Mouse (Mus musculus): ENCODE data around the gene Raph1. TPM values are rescaled to one million over a fixed set of nuclear protein-coding genes. Genes with fewer than 3 reads are reported as not detected.
A peak's percentile ranks its signal among the peaks of the same experiment; 100 is the strongest.

Gene Raph1
- polyA plus RNA-seq, 1 experiment from 2014 or later = 22.4 TPM

GRCm38 (mm10) chr1:60530107-60530506 is 36.8 kb downstream of the Raph1 start:
- Histone ChIP-seq H3K36me3 (ENCODE audit: control insufficient read depth, insufficient read depth, low read length) (peaks cover 19% of the 10 kb centered on the region), H3K4me3 (ENCODE audit: low read length) (no peak overlapping the region), H3K27ac (ENCODE audit: low read depth, low read length) (no peak overlapping the region), H3K27me3 (replicated peaks; ENCODE audit: control insufficient read depth, insufficient read depth, low read length) (no peaks in the 10 kb centered on the region), H3K9me3 (ENCODE audit: control insufficient read depth, low read length) (no peaks in the 10 kb centered on the region), H3K9ac (ENCODE audit: low read depth, low read length) (no peak overlapping the region), H3K4me1 (ENCODE audit: control insufficient read depth, insufficient read depth, low read depth, low read length) (no peaks in the 10 kb centered on the region), H3K4me2 (ENCODE audit: low read length) (no peak overlapping the region)
- no peak for ATAC-seq
- WGBS = 89% methylated on average over 6 of the region's 6 CpGs

- no peak overlapping the region for H3K4me3 ChIP-seq (ENCODE audit: low read length)
- no peak overlapping the region for H3K9ac ChIP-seq (ENCODE audit: low read depth, low read length)
- 85% methylated on average over 2 of the region's 2 CpGs for WGBS
- H3K36me3 ChIP-seq (ENCODE audit: control insufficient read depth, insufficient read depth, low read length) = peaks cover 2% of the 10 kb centered on the region; the same call in 1 of the 2 replicates
- H3K4me2 ChIP-seq (ENCODE audit: low read length) = no peak overlapping the region
- no peak for ATAC-seq
- H3K27me3 ChIP-seq (replicated peaks; ENCODE audit: control insufficient read depth, insufficient read depth, low read length) = no peaks in the 10 kb centered on the region
- no peak overlapping the region for H3K27ac ChIP-seq (ENCODE audit: low read depth, low read length)
- H3K4me1 ChIP-seq (ENCODE audit: control insufficient read depth, insufficient read depth, low read depth, low read length) = no peaks in the 10 kb centered on the region
- no peaks in the 10 kb centered on the region for H3K9me3 ChIP-seq (ENCODE audit: control insufficient read depth, low read length)
These were observed 56.3 kb downstream of the Raph1 start for GRCm38 (mm10) chr1:60510584-60510983.

- H3K9me3 ChIP-seq (ENCODE audit: control insufficient read depth, low read length) = no peaks in the 10 kb centered on the region
- no peak overlapping the region for H3K4me2 ChIP-seq (ENCODE audit: low read length)
- 71% methylated on average over 5 of the region's 5 CpGs for WGBS
- no peak overlapping the region for H3K4me3 ChIP-seq (ENCODE audit: low read length)
- no peaks in the 10 kb centered on the region for H3K27me3 ChIP-seq (replicated peaks; ENCODE audit: control insufficient read depth, insufficient read depth, low read length)
- H3K27ac ChIP-seq (ENCODE audit: low read depth, low read length) = no peak overlapping the region
- H3K9ac ChIP-seq (ENCODE audit: low read depth, low read length) = no peak overlapping the region
- H3K4me1 ChIP-seq (ENCODE audit: control insufficient read depth, insufficient read depth, low read depth, low read length) = no peaks in the 10 kb centered on the region
- H3K36me3 ChIP-seq (ENCODE audit: control insufficient read depth, insufficient read depth, low read length) = peaks cover 14% of the 10 kb centered on the region; the same call in 1 of the 2 replicates
- ATAC-seq = no peak
These were observed 63.4 kb downstream of the Raph1 start for GRCm38 (mm10) chr1:60503456-60503855.

- no peak overlapping the region for H3K27ac ChIP-seq (ENCODE audit: low read depth, low read length)
- no peak for ATAC-seq
- peaks cover 37% of the 10 kb centered on the region for H3K36me3 ChIP-seq (ENCODE audit: control insufficient read depth, insufficient read depth, low read length)
- H3K9me3 ChIP-seq (ENCODE audit: control insufficient read depth, low read length) = no peaks in the 10 kb centered on the region
- H3K4me2 ChIP-seq (ENCODE audit: low read length) = no peak overlapping the region
- 83% methylated on average over 6 of the region's 6 CpGs for WGBS
- H3K9ac ChIP-seq (ENCODE audit: low read depth, low read length) = no peak overlapping the region
- H3K4me3 ChIP-seq (ENCODE audit: low read length) = no peak overlapping the region
- no peaks in the 10 kb centered on the region for H3K27me3 ChIP-seq (replicated peaks; ENCODE audit: control insufficient read depth, insufficient read depth, low read length)
- no peaks in the 10 kb centered on the region for H3K4me1 ChIP-seq (ENCODE audit: control insufficient read depth, insufficient read depth, low read depth, low read length)
These were observed 73.5 kb downstream of the Raph1 start for GRCm38 (mm10) chr1:60493421-60493820.

GRCm38 (mm10) chr1:60492404-60492803 is 74.5 kb downstream of the Raph1 start:
- H3K4me3 ChIP-seq (ENCODE audit: low read length) = no peak overlapping the region
- H3K4me1 ChIP-seq (ENCODE audit: control insufficient read depth, insufficient read depth, low read depth, low read length) = no peaks in the 10 kb centered on the region
- no peaks in the 10 kb centered on the region for H3K27me3 ChIP-seq (replicated peaks; ENCODE audit: control insufficient read depth, insufficient read depth, low read length)
- no peak overlapping the region for H3K9ac ChIP-seq (ENCODE audit: low read depth, low read length)
- ATAC-seq = no peak
- H3K27ac ChIP-seq (ENCODE audit: low read depth, low read length) = no peak overlapping the region
- WGBS = 57% methylated on average over 5 of the region's 5 CpGs
- H3K4me2 ChIP-seq (ENCODE audit: low read length) = no peak overlapping the region
- H3K9me3 ChIP-seq (ENCODE audit: control insufficient read depth, low read length) = no peaks in the 10 kb centered on the region
- H3K36me3 ChIP-seq (ENCODE audit: control insufficient read depth, insufficient read depth, low read length) = peaks cover 37% of the 10 kb centered on the region

GRCm38 (mm10) chr1:60490510-60490909 is 76.4 kb downstream of the Raph1 start:
- no peaks in the 10 kb centered on the region for H3K4me1 ChIP-seq (ENCODE audit: control insufficient read depth, insufficient read depth, low read depth, low read length)
- H3K4me3 ChIP-seq (ENCODE audit: low read length) = no peak overlapping the region
- peak; percentile 12; the same call in 1 of the 2 replicates for ATAC-seq
- no peaks in the 10 kb centered on the region for H3K27me3 ChIP-seq (replicated peaks; ENCODE audit: control insufficient read depth, insufficient read depth, low read length)
- H3K36me3 ChIP-seq (ENCODE audit: control insufficient read depth, insufficient read depth, low read length) = peaks cover 28% of the 10 kb centered on the region
- no peak overlapping the region for H3K4me2 ChIP-seq (ENCODE audit: low read length)
- no peak overlapping the region for H3K27ac ChIP-seq (ENCODE audit: low read depth, low read length)
- H3K9me3 ChIP-seq (ENCODE audit: control insufficient read depth, low read length) = no peaks in the 10 kb centered on the region
- 75% methylated on average over 4 of the region's 4 CpGs for WGBS
- H3K9ac ChIP-seq (ENCODE audit: low read depth, low read length) = no peak overlapping the region

- Histone ChIP-seq H3K9me3 (ENCODE audit: control insufficient read depth, low read length) (no peaks in the 10 kb centered on the region), H3K27ac (ENCODE audit: low read depth, low read length) (no peak overlapping the region), H3K36me3 (ENCODE audit: control insufficient read depth, insufficient read depth, low read length) (peaks cover 23% of the 10 kb centered on the region), H3K4me1 (ENCODE audit: control insufficient read depth, insufficient read depth, low read depth, low read length) (no peaks in the 10 kb centered on the region), H3K9ac (ENCODE audit: low read depth, low read length) (no peak overlapping the region), H3K4me2 (ENCODE audit: low read length) (no peak overlapping the region), H3K4me3 (ENCODE audit: low read length) (no peak overlapping the region), H3K27me3 (replicated peaks; ENCODE audit: control insufficient read depth, insufficient read depth, low read length) (no peaks in the 10 kb centered on the region)
- ATAC-seq = no peak
- 86% methylated on average over 2 of the region's 2 CpGs for WGBS
These were observed 77.2 kb downstream of the Raph1 start for GRCm38 (mm10) chr1:60489660-60490059.

GRCm38 (mm10) chr1:60488635-60489034 is 78.3 kb downstream of the Raph1 start:
- Histone ChIP-seq H3K4me3 (ENCODE audit: low read length) (no peak overlapping the region), H3K9ac (ENCODE audit: low read depth, low read length) (no peak overlapping the region), H3K36me3 (ENCODE audit: control insufficient read depth, insufficient read depth, low read length) (peaks cover 18% of the 10 kb centered on the region), H3K4me1 (ENCODE audit: control insufficient read depth, insufficient read depth, low read depth, low read length) (no peaks in the 10 kb centered on the region), H3K4me2 (ENCODE audit: low read length) (no peak overlapping the region), H3K27me3 (replicated peaks; ENCODE audit: control insufficient read depth, insufficient read depth, low read length) (no peaks in the 10 kb centered on the region), H3K27ac (ENCODE audit: low read depth, low read length) (no peak overlapping the region), H3K9me3 (ENCODE audit: control insufficient read depth, low read length) (no peaks in the 10 kb centered on the region)
- 88% methylated on average over 8 of the region's 8 CpGs for WGBS
- no peak for ATAC-seq

- WGBS = 81% methylated on average over 3 of the region's 3 CpGs
- no peaks in the 10 kb centered on the region for H3K4me1 ChIP-seq (ENCODE audit: control insufficient read depth, insufficient read depth, low read depth, low read length)
- peaks cover 10% of the 10 kb centered on the region for H3K36me3 ChIP-seq (ENCODE audit: control insufficient read depth, insufficient read depth, low read length)
- no peak overlapping the region for H3K27ac ChIP-seq (ENCODE audit: low read depth, low read length)
- ATAC-seq = no peak
- H3K4me3 ChIP-seq (ENCODE audit: low read length) = no peak overlapping the region
- no peak overlapping the region for H3K9ac ChIP-seq (ENCODE audit: low read depth, low read length)
- no peak overlapping the region for H3K4me2 ChIP-seq (ENCODE audit: low read length)
- no peaks in the 10 kb centered on the region for H3K27me3 ChIP-seq (replicated peaks; ENCODE audit: control insufficient read depth, insufficient read depth, low read length)
- no peaks in the 10 kb centered on the region for H3K9me3 ChIP-seq (ENCODE audit: control insufficient read depth, low read length)
These were observed 81.3 kb downstream of the Raph1 start for GRCm38 (mm10) chr1:60485649-60486048.

- no peak overlapping the region for H3K9ac ChIP-seq (ENCODE audit: low read depth, low read length)
- no peak overlapping the region for H3K27ac ChIP-seq (ENCODE audit: low read depth, low read length)
- H3K4me2 ChIP-seq (ENCODE audit: low read length) = no peak overlapping the region
- H3K4me3 ChIP-seq (ENCODE audit: low read length) = no peak overlapping the region
- H3K36me3 ChIP-seq (ENCODE audit: control insufficient read depth, insufficient read depth, low read length) = peaks cover 7% of the 10 kb centered on the region
- H3K9me3 ChIP-seq (ENCODE audit: control insufficient read depth, low read length) = no peaks in the 10 kb centered on the region
- WGBS = 100% methylated on average over 1 of the region's 1 CpGs
- ATAC-seq = no peak
- H3K4me1 ChIP-seq (ENCODE audit: control insufficient read depth, insufficient read depth, low read depth, low read length) = no peaks in the 10 kb centered on the region
- H3K27me3 ChIP-seq (replicated peaks; ENCODE audit: control insufficient read depth, insufficient read depth, low read length) = no peaks in the 10 kb centered on the region
These were observed 84.0 kb downstream of the Raph1 start for GRCm38 (mm10) chr1:60482881-60483280.

All from hindbrain, embryonic 16.5 days (tissue).